Mouse (Mus musculus) erythroblast, adult 5-6 weeks (primary cell): ENCODE results near the gene Srgap2. TPM values are rescaled to one million over a fixed set of nuclear protein-coding genes. Genes with fewer than 3 reads are reported as not detected.

Experiments
- ATAC-seq: replicated peaks from 2 replicates; pipeline ENCODE4 v1.8.0; 2016; ENCODE audit warnings: moderate number of reproducible peaks, mild to moderate bottlenecking, moderate TSS enrichment, inconsistent platforms; ENCODE audit not compliant: poor library complexity, low FRiP score, severe bottlenecking
- total RNA-seq, 2 experiments: library from RNA; stranded (forward) in 1 of 2; stranded (reverse) in 1 of 2; fragments of 150-400 nt in 1 of 2; fragments of 200-764, 138-1000 nt in 1 of 2; gene quantifications; 2 replicates each; pipeline versions ENCODE4 v1.2.3 to v1.2.4; 2015 to 2017; ENCODE audit warnings: low replicate concordance in 2 of 2

Srgap2 gene
- total RNA-seq, 2 experiments from 2014 or later = 16.5 to 16.7 TPM

DNA sequence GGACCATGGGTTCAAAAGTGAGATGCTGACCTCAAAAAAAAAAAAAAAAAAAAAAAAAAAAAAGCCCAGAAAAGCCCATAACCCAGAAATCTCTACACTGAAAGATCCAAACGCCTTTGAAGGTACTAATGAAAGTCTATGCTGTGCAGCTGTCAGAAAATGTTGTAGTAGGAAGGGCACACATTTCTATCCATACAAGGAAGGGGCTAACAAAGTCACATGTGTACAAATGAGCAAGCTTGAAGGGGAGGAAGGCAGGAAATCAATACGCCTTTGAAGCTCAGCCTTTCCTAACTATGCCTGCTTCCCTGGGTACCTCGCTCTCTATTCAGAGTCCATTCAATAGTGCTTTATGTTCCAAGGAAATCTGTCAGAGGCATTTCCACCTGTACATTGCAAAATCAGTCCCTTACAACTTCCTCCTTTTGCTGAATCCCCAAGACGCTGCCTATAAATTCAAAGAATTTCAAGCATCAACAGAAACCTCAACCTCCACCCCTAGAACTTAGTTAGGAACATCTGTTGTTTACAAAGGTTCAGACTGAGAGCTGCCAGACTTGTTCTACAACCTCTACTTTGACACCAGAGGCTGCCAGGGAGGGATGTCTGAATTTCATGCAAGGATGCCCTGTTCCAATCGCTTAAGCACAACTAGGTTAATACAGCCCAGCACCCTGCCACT is 99.9 kb downstream of the Srgap2 start:
- no peak for ATAC-seq

GRCm38 (mm10) chr1:131423061-131423460 is 104.1 kb downstream of the Srgap2 start:
- no peak for ATAC-seq

DNA sequence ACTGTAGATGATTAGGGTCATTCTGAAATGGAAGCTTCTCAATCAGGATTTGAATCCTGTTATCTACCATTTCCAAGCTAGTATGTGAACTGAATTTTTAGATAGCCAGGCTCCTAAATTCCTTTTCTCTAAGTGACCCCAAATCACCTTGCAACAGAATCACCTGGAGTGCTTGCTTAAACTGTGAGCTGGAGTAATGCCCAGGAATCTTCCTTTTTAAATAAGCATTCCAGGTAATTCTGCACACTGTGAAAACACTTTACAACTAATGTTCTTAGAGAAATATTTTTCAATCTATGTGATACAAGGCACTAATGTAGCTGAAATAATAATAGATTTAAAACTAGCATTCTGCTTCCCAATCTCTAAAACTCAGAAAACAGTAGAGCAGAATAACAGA is 106.0 kb downstream of the Srgap2 start:
- no peak for ATAC-seq

GRCm38 (mm10) chr1:131420660-131421059 is 106.5 kb downstream of the Srgap2 start:
- no peak for ATAC-seq

- no peak; the same call in 1 of the 2 replicates for ATAC-seq
These were observed 107.8 kb downstream of the Srgap2 start for GRCm38 (mm10) chr1:131419307-131419706.

DNA sequence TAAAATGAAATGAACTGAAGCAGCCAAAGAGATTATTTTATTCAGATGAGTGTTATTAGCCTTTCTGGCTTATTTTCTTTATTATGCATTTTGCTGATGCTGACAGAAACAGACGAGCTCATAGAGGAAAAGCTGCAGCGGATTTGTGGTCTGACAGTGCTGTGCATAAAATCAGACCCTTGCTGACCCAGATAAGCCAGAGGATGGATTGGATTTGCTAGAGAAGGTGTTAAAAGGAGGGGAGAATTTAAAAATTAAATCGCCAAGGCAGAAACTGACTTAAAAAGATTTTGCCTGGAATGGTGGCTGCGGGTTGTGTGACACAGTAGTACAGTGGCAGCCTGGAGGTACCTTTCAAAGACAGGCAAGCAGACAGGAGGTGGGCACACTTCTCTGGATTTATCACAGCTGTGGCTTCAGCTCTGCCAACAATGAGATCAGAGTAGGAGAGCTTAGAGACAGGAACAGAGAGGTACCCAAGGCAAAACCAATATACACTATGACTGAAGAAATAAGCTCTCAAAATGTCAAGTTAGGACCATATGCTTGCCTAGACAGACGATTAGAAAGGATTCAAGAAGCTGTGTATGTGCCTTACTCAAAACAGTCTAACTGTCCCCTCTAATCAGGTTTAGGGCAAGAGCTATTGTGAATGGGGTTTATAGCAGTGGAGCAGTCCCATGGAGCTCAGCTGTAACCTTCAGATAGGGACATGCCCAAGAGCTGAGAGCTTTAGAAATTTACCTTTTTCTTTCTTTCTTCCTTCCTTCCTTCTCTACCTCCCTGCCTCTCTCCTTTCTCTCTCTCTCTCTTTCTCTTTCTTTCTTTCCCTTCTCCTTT is 109.1 kb downstream of the Srgap2 start:
- no peak for ATAC-seq

- no peak for ATAC-seq
These were observed 109.9 kb downstream of the Srgap2 start for GRCm38 (mm10) chr1:131417059-131417750.

GRCm38 (mm10) chr1:131403567-131403966 is 123.6 kb downstream of the Srgap2 start:
- ATAC-seq = no peak

GRCm38 (mm10) chr1:131400844-131401243 is 126.3 kb downstream of the Srgap2 start:
- ATAC-seq = no peak

DNA sequence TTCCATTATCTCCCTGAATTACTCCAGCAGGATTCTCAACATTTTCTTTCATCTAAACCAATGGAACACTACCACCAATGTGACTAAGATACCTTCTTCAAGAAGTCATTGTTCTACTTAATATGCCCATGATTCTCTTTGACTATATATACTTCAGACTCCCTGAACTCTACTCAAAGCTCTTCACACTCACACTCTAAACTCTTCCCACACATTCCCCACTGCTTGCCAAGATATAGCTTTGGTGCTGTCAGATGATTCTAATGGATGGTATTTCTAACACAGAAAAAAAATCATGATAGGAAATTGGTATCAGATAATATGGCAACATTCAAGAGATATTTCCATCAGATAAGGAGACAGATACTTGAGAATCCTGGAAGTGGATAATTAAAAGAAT is 129.0 kb downstream of the Srgap2 start:
- no peak for ATAC-seq

GRCm38 (mm10) chr1:131384406-131384805 is 142.7 kb downstream of the Srgap2 start:
- no peak for ATAC-seq

DNA sequence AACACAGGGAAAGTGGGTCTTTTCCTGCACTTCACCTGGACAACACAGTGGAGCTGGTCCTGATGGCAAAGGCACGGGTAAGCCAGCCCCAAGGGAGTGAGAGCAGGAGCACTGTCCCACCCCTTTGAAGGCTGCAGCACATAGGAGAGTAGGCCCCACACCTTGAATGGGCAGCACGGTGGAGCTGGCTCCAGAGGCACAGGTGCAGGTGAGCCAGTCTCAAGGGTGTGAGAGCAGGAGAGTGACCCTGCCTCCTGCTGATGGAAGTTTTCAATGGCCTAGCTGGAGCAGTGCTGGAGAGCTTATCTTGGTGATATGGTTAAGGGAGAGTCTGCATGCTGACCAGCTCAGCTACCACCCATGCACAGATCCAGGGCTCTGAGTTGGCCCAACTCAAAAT is 145.0 kb downstream of the Srgap2 start:
- ATAC-seq = no peak

GRCm38 (mm10) chr1:131380254-131380653 is 146.9 kb downstream of the Srgap2 start:
- no peak for ATAC-seq

DNA sequence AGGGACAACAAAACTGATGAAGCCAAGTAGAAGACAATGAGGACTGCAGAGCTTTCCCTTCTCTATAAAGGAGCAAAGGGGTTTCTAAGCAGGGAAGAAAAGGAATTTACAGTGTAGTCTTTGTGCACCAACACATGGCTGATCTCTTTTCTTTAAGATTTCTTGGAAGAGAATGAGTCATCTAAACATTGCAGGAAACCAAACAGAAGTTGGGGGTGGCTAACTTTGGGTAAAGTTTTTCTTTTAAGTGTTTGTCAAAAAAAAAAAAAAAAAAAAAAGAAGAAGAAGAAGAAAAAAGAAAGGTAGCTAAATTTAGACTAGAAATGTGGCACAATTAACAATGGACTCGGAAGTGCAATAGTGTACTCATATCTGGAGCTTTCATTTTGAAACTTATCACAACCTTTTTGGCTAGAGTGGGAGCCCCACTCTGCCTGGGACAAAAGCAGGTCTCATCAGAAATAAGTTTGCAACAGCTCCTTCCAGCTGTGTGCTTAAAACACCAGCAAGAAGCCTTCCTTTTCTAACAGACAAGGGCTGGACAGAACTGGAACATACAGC is 148.2 kb downstream of the Srgap2 start:
- ATAC-seq = no peak

- ATAC-seq = no peak
These were observed 148.9 kb downstream of the Srgap2 start for GRCm38 (mm10) chr1:131378081-131378913.

DNA sequence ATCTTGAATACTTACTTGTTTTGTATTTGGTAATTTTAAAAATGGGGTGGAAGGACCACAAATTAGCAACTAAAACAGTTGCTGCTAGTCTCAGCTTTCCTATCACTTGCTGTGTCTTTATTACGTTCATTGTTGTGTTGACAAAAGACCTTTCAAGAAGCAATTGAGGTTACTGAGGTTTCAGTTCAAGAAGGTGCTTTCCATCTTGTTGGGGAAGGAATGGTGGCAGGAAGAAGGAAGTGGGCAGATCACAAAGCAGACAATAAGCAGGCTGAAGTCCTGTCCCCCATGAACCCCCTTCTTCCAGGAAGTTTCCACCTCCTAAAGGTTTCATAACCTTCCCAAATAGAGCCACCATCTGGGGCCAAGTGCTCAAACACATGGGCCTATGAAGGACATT is 161.3 kb downstream of the Srgap2 start:
- ATAC-seq = no peak

DNA sequence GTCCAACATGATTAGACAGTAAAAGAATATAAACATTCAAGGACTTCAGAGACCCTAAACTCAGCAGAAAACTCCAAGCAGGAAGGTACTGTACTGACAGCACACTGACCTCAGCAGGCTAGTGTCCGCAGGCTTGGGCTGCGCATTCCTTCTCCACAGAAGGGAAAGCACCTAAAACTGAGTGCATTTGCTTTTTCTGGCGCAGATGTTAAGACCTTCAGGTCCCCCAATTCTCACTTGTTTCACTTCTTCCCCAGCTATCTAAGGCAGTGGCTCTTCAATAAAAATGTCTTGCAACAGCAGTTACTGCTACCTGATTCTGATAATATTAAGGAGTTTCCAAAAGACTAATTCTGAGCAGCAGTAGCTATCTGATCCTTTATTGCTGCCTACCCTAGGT is 162.7 kb downstream of the Srgap2 start:
- ATAC-seq = no peak

GRCm38 (mm10) chr1:131363887-131364286 is 163.3 kb downstream of the Srgap2 start:
- no peak for ATAC-seq

DNA sequence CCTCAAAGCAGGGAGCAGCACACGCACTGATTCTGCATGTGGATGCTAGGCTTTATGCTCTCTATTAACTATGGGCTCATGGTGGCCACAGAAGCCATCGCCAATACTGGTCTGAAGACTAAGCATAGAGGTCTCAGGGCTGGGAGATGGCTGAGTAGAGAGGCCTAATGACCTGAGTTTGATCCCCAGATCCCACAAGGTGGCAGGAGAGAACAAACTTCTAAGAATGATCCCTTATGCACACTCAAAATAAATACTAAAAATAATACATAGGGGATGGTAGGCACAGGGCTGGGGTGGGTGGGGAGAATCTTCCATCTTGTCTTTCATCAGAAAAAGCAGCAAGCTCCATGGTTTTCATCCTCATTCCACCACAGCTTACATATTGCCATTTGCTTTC is 165.1 kb downstream of the Srgap2 start:
- ATAC-seq = no peak

GRCm38 (mm10) chr1:131360800-131361199 is 166.4 kb downstream of the Srgap2 start:
- ATAC-seq = no peak
